Mouse (Mus musculus) lung, postnatal 0 days (tissue): Measurements from ENCODE around the gene Opn4. TPM values are rescaled to one million over a fixed set of nuclear protein-coding genes. Genes with fewer than 3 reads are reported as not detected.

ENCODE experiments used
- ATAC-seq: fragments of 200-750 bp; cut with Nextera tagmentation; 2 replicates; pipeline ENCODE4 v1.8.0; 2017; ENCODE audit warnings: moderate library complexity
- DNase-seq: peaks from one replicate; pipeline ENCODE4 v3.0.0-alpha.2; 2016; ENCODE audit warnings: low spot score
- H3K27ac ChIP-seq: fragments of 300-500 bp; sonication (generic); 2 replicates; pipeline ENCODE4 v1.5.1; 2014; ENCODE audit warnings: antibody characterized with exemption, mild to moderate bottlenecking, low read length, mixed read lengths
- H3K27me3 ChIP-seq: fragments of 300-500 bp; sonication (generic); replicated peaks from 2 replicates; pipeline ENCODE4 v1.6.1; 2014; ENCODE audit warnings: low read length, mixed read lengths; ENCODE audit not compliant: insufficient read depth
- H3K36me3 ChIP-seq: fragments of 300-500 bp; sonication (generic); 2 replicates; pipeline ENCODE4 v1.6.1; 2014; ENCODE audit warnings: low read length, mixed read lengths; ENCODE audit not compliant: insufficient read depth
- H3K4me1 ChIP-seq: fragments of 300-500 bp; sonication (generic); 2 replicates; pipeline ENCODE4 v1.6.1; 2014; ENCODE audit warnings: antibody characterized with exemption, low read depth, low read length, mixed read lengths; ENCODE audit not compliant: insufficient read depth
- H3K4me2 ChIP-seq: fragments of 300-500 bp; sonication (generic); replicated peaks from 2 replicates; pipeline ENCODE4 v1.6.1; 2014; ENCODE audit warnings: low read depth, mild to moderate bottlenecking, low read length, moderate library complexity, mixed read lengths
- H3K4me3 ChIP-seq: fragments of 300-500 bp; sonication (generic); 2 replicates; pipeline ENCODE4 v1.5.1; 2014; ENCODE audit warnings: low read depth, low read length
- H3K9ac ChIP-seq: fragments of 300-500 bp; sonication (generic); replicated peaks from 2 replicates; pipeline ENCODE4 v1.6.1; 2014; ENCODE audit warnings: low read depth, mild to moderate bottlenecking
- H3K9me3 ChIP-seq: fragments of 300-500 bp; sonication (generic); 2 replicates; pipeline ENCODE4 v1.6.1; 2016; ENCODE audit warnings: low read length, mixed read lengths
- CTCF ChIP-seq: IDR thresholded peaks from 2 replicates; pipeline ENCODE4 v1.5.1; 2016; ENCODE audit warnings: antibody characterized with exemption, mild to moderate bottlenecking
- EP300 ChIP-seq: IDR thresholded peaks from 2 replicates; pipeline ENCODE4 v1.6.1; 2016; ENCODE audit warnings: antibody characterized with exemption, mild to moderate bottlenecking, control low read depth
- WGBS: fragments of 180-500 bp; shearing (Covaris S2); extraction: QIAGEN DNeasy Blood & Tissue Kit; methylation state at CpG from one replicate; pipeline ENCODE4 v1.1.7; 2014; 5-methylcytosine and 5-hydroxymethylcytosine counted together
- polyA plus RNA-seq: library from polyadenylated mRNA; unstranded; fragments of >200 nt; fragmentation: Nextera tagmentation; extraction: Ambion mirVana; gene quantifications from 2 replicates; pipeline ENCODE4 v1.2.1, GENCODE M21; 2015

The Opn4 gene
- polyA plus RNA-seq, 1 experiment from 2014 or later: 0.12 TPM

DNA sequence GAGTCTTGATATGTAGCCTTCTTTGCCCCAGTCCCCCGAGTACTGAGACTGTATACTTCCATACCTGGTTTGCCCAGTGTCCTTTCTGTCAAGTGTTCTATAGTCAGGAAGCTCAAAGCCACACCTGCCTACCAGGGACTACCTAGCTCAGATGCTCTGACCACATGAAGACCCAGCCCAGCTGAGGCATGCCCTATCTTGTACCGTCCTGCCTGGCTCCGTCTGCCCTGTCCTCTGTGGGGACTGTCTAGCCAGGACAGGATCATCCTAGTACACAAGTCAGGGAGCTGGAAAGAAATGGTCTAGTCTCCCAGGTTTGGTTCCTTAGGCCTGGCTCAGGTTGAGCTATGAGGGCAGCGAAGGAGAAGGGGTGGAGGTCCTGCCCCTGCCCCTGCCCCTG, 31.3 kb downstream of the Opn4 start:
- DNase-seq (no peak), ATAC-seq (no peak)
- Histone ChIP-seq H3K4me3 (no peak overlapping the region), H3K4me1 (no peaks in the 10 kb centered on the region), H3K27me3 (no peaks in the 10 kb centered on the region; the same call in 1 of the 2 replicates), H3K4me2 (no peak overlapping the region), H3K27ac (no peak overlapping the region), H3K9me3 (no peaks in the 10 kb centered on the region), H3K36me3 (no peaks in the 10 kb centered on the region), H3K9ac (no peak overlapping the region)
- TF ChIP-seq EP300 (no peak), CTCF (no peak)
- 85% methylated on average over 4 of the region's 4 CpGs for WGBS

DNA sequence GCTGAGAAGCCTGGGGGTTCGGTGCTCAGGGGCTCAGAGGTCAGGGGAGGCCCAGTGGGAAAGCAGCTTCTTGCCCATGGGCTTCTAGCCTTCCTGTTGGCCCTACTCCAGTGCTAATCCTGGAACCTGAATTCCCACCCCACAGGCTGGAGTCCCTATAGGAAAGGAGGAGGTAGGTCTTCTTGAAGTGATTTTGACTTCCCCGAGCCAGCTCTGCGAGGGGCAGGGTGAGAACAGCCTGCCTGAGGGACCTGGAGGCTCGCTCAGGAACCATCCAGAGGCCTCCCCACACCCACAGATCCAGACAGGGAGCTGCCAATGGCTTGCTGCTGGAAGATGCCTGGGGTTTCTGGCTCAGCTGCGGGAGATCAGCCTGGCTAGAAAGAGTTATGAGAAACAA, 32.2 kb downstream of the Opn4 start:
- Histone ChIP-seq H3K4me1 (no peaks in the 10 kb centered on the region), H3K9ac (no peak overlapping the region), H3K27ac (no peak overlapping the region), H3K9me3 (no peaks in the 10 kb centered on the region), H3K27me3 (no peaks in the 10 kb centered on the region; the same call in 1 of the 2 replicates), H3K4me3 (no peak overlapping the region), H3K36me3 (no peaks in the 10 kb centered on the region), H3K4me2 (no peak overlapping the region)
- TF ChIP-seq CTCF (no peak), EP300 (no peak)
- no peak for DNase-seq
- ATAC-seq: no peak
- 58% methylated on average over 5 of the region's 5 CpGs for WGBS

GRCm38 (mm10) chr14:34566530-34566929, 33.4 kb downstream of the Opn4 start:
- TF ChIP-seq EP300: no peak
- no peak for TF ChIP-seq CTCF
- no peaks in the 10 kb centered on the region for H3K9me3 ChIP-seq
- H3K27me3 ChIP-seq: no peaks in the 10 kb centered on the region; the same call in 1 of the 2 replicates
- DNase-seq (no peak), ATAC-seq (no peak)
- no peaks in the 10 kb centered on the region for H3K4me1 ChIP-seq
- H3K27ac ChIP-seq: no peak overlapping the region
- 87% methylated on average over 7 of the region's 7 CpGs for WGBS
- H3K9ac ChIP-seq: no peak overlapping the region
- H3K4me2 ChIP-seq: no peak overlapping the region
- no peaks in the 10 kb centered on the region for H3K36me3 ChIP-seq
- no peak overlapping the region for H3K4me3 ChIP-seq

DNA sequence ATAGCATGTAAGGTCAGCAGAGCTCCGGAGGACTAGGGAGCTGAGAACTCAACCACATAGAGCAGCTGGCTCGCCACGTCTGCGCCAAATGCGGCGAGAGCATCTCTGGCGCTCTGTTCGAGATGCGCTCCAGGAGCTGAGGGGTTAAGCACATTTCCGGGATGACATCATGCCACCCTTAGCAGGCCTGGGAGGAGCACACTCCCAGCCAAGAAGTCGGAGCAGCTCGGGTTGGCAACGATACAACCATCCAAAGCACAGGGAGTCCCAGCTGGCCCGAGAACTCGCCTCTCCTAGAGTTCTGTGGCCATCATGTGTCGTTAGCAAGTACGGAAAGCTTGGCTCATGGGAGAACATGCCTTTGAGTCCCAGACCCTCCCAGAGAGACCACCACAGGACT, 34.2 kb downstream of the Opn4 start:
- Histone ChIP-seq H3K4me1 (no peaks in the 10 kb centered on the region), H3K27me3 (no peaks in the 10 kb centered on the region; the same call in 1 of the 2 replicates), H3K4me3 (no peak overlapping the region), H3K27ac (no peak overlapping the region), H3K36me3 (no peaks in the 10 kb centered on the region), H3K4me2 (no peak overlapping the region), H3K9me3 (no peaks in the 10 kb centered on the region), H3K9ac (no peak overlapping the region)
- no peak for TF ChIP-seq EP300
- TF ChIP-seq CTCF: no peak
- WGBS: 57% methylated on average over 17 of the region's 17 CpGs
- ATAC-seq: peak; percentile 72
- peak; percentile 57 for DNase-seq

DNA sequence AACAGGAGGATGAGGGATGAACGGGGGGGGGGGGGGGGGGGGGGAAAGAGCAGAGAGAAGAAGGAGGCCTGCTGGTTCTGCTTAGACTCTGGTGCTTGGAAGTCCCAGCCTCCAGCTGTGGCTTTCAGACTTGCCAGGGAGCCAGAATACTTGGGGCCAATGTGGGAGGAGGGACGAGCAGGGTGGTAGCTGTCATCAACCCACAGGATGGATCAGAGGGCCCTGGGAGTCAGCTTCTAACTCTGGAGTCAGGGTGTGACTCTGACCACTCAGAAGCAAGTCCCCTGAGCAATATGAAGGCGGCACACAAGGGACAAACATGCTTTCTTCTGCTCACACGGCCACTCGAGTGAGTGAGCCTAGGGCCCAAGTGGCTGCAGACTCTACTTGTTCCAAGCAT, 35.3 kb downstream of the Opn4 start:
- Histone ChIP-seq H3K27me3 (no peaks in the 10 kb centered on the region; the same call in 1 of the 2 replicates), H3K9ac (no peak overlapping the region), H3K4me3 (no peak overlapping the region), H3K4me2 (no peak overlapping the region), H3K27ac (no peak overlapping the region), H3K4me1 (no peaks in the 10 kb centered on the region), H3K9me3 (no peaks in the 10 kb centered on the region), H3K36me3 (no peaks in the 10 kb centered on the region)
- no peak for ATAC-seq
- WGBS: 53% methylated on average over 4 of the region's 5 CpGs
- DNase-seq: no peak
- TF ChIP-seq EP300 (no peak), CTCF (no peak)

GRCm38 (mm10) chr14:34562393-34562792, 37.5 kb downstream of the Opn4 start:
- Histone ChIP-seq H3K9me3 (no peaks in the 10 kb centered on the region), H3K9ac (no peak overlapping the region), H3K4me1 (no peaks in the 10 kb centered on the region), H3K4me3 (no peak overlapping the region), H3K27me3 (no peaks in the 10 kb centered on the region), H3K36me3 (no peaks in the 10 kb centered on the region), H3K4me2 (no peak overlapping the region), H3K27ac (no peak overlapping the region)
- WGBS: 10% methylated on average over 2 of the region's 2 CpGs
- TF ChIP-seq EP300 (no peak), CTCF (peak; percentile 42; the same call in 1 of the 2 replicates)
- peak; percentile 31; the same call in 1 of the 2 replicates for ATAC-seq
- DNase-seq: peak; percentile 30

DNA sequence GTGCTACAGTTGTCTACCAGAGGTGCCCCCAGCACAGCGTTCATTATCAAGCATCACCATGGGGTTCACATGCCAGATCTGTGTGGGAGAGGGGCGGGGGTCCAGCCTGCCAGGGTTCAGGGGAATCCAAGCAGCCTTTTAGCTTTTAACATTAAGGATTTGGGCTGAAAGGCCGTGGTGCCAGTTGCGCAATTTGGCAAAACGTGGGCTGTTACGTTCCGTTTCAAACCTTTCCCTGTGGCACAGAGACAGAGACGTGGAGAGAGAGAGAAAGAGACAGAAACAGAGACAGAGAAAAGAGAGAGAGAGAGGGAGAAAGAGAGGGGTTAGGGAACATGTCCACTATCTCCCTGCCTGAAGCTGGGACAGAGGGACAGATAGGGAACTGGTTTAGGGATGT, 38.3 kb downstream of the Opn4 start:
- no peak for ATAC-seq
- DNase-seq: no peak
- no peak overlapping the region for H3K27ac ChIP-seq
- no peaks in the 10 kb centered on the region for H3K9me3 ChIP-seq
- no peaks in the 10 kb centered on the region for H3K4me1 ChIP-seq
- 80% methylated on average over 8 of the region's 8 CpGs for WGBS
- no peak overlapping the region for H3K4me3 ChIP-seq
- H3K36me3 ChIP-seq: no peaks in the 10 kb centered on the region
- H3K27me3 ChIP-seq: no peaks in the 10 kb centered on the region
- no peak overlapping the region for H3K9ac ChIP-seq
- TF ChIP-seq EP300: no peak
- TF ChIP-seq CTCF: no peak
- H3K4me2 ChIP-seq: no peak overlapping the region
